Mouse (Mus musculus) adrenal gland, postnatal 25 days (tissue): ENCODE measurements around the gene Ikbke. TPM values are rescaled to one million over a fixed set of nuclear protein-coding genes. Genes with fewer than 3 reads are reported as not detected.

ENCODE experiments used
- DNase-seq: peaks from one replicate; pipeline ENCODE4 v3.0.0; 2021; ENCODE audit warnings: mixed read lengths
- total RNA-seq: library from RNA; stranded (reverse); gene quantifications from 2 replicates; pipeline ENCODE4 v1.2.3, GENCODE M21; 2021

The Ikbke gene
- total RNA-seq, 1 experiment from 2014 or later: 18.5 TPM

GRCm38 (mm10) chr1:131239576-131240193, 39.7 kb downstream of the Ikbke start:
- no peak for DNase-seq

GRCm38 (mm10) chr1:131238931-131239381, 40.5 kb downstream of the Ikbke start:
- peak; percentile 71 for DNase-seq

GRCm38 (mm10) chr1:131236077-131236476, 43.3 kb downstream of the Ikbke start:
- DNase-seq: no peak

- DNase-seq: no peak
Observed at GRCm38 (mm10) chr1:131233527-131233926, 45.9 kb downstream of the Ikbke start.

DNA sequence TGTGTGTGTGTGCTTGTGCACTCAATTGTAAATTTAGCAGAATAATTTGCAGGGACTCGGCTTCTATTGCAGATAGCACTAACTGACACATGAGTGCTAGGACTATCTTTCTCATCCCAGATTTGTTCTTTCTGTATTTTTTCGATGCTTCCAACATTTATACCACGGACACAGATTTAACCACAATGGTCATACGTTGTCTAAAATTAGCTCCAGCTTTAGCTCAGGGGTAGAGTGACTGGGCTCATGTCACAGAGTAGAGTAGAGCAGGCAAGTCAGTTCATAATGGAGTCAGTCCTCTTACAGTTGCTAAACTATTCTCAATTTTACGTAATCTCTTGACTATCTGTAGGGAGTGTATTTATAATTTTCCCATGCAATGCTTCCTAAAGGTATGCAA, 50.7 kb downstream of the Ikbke start:
- DNase-seq: no peak

GRCm38 (mm10) chr1:131228225-131228624, 51.2 kb downstream of the Ikbke start:
- DNase-seq: no peak

GRCm38 (mm10) chr1:131224848-131225471, 54.4 kb downstream of the Ikbke start:
- no peak for DNase-seq

GRCm38 (mm10) chr1:131223345-131223744, 56.1 kb downstream of the Ikbke start:
- no peak for DNase-seq

DNA sequence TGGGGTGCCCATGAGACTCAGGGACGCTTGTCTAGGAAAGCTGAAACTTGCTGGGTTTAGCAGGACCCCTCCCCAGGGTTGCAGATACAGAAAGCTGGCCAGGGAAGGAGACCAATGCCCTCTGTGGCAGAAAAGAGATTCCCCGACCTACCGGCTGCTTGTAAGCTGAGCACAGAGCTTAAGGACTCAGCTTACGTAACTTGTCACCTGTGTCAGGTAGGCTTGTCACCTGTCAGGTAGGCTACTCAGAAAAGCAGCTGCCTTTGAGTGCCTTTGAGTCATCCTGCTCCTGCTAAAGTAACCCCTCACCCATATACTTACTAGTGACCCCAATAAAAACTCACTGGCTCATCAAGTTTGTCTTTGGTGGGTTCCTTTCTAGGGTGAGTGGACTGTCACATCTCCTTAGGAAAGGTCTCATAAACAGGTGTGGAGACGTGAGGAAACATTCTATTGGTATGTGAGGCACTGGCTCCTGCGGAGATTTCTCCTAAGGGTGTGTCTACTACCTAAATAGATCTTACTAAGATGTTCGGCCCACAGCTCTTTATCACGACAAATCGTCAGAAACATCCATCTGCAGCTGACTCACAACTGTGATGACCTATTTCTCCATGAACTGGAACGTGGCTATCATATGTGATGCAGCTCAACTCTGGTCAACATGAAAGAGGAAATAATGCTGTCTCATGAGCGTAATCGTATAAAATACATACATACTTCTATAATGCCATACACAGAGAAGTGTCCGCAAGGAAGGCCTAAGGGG, 57.4 kb downstream of the Ikbke start:
- DNase-seq: no peak

DNA sequence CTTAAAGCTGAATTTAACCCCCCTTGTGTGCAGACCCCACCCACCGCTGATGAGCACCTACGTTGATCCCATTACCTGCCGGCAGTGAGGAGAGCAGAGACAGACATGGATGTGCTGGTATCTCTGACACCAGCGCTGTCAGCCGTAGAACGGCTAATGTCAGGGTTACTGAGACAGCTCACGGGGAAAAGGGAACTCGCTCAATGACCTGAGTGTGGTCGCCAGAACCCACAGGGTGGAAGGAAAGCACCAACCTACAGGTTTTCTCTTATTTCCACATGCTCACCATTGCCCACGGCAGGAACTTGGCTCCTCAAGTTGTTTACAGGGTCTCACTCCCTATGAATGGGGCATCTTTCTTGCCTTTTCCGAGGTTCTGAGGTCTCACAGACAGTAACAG, 60.5 kb downstream of the Ikbke start:
- no peak for DNase-seq

GRCm38 (mm10) chr1:131213361-131213760, 66.0 kb downstream of the Ikbke start:
- no peak for DNase-seq

DNA sequence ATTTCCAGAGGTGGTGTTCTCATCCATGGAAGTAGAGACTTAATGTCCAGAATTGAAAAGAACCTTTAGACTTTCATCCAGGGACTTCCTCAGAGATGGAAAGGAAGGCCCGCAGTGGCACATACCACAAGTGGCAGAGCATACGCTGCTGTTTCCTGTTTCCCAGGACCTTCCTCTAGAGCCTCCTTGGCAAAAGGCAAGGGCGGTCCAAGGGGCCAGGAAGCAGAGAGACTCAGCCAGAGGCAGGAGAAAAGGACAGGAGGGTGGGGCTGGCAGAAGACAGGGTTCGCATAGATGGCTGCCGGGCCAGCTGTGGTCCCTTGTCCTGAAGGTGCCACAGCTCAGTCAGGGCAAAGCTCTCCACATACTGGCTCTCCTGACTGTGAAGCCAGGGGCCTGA, 66.5 kb downstream of the Ikbke start:
- no peak for DNase-seq

- no peak for DNase-seq
Observed at GRCm38 (mm10) chr1:131211655-131212054, 67.8 kb downstream of the Ikbke start.

- peak; percentile 57 for DNase-seq
Observed at GRCm38 (mm10) chr1:131209971-131210426, 69.4 kb downstream of the Ikbke start.

GRCm38 (mm10) chr1:131208800-131209199, 70.6 kb downstream of the Ikbke start:
- no peak for DNase-seq

- DNase-seq: no peak
Observed at GRCm38 (mm10) chr1:131208081-131208480, 71.3 kb downstream of the Ikbke start.

DNA sequence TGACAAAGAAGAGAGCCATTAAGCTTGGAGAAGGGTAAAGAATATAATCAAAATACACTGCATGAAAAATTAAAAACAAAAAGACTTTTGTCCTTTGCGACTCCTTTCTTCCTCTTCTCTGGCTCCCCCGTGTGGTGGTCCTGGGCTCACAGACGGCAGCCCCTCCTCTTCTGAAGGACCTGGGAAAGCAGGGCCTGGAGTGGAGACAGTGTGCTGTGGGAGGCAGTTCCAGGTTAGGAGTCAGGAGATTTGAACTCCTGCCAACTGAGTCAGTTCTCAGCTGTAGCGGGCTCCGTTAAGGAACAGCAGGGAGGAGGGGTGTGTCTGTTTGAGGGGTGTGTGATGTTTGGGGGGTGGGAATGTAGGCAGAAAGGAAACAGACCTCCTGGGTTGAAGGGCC, 71.9 kb downstream of the Ikbke start:
- DNase-seq: peak; percentile 73

DNA sequence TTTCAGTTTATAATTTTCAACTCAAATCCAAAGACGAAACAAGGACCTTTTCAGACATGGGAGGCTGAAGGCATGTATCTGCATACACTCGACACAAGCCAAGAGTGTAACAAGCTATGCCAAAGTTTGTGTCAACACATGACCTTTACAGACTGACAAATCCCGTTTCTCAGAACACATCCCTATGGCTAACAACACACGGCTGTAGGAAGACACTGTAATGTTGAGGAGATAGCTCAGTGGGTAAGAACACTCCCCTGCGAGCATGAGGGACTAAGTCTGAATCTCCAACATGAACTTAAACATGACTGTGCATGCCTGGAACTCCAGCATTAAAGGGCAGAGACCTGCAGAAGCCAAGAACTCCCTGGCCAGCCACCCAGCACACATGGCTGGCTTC, 73.1 kb downstream of the Ikbke start:
- no peak for DNase-seq

- DNase-seq: no peak
Observed at GRCm38 (mm10) chr1:131204461-131204860, 74.9 kb downstream of the Ikbke start.
